Mouse (Mus musculus) hindbrain, postnatal 0 days (tissue): ENCODE data around the gene Fgfr2. TPM values are rescaled to one million over a fixed set of nuclear protein-coding genes. Genes with fewer than 3 reads are reported as not detected.

Source experiments
- ATAC-seq: fragments of 200-750 bp; cut with Nextera tagmentation; 2 replicates; pipeline ENCODE4 v1.8.0; 2017; ENCODE audit warnings: mild to moderate bottlenecking, moderate TSS enrichment, moderate library complexity
- DNase-seq: peaks from one replicate; pipeline ENCODE4 v3.0.0-alpha.2; 2015; ENCODE audit warnings: low spot score
- H3K27ac ChIP-seq: fragments of 300-500 bp; sonication (generic); 2 replicates; pipeline ENCODE4 v1.5.1; 2014; ENCODE audit warnings: mild to moderate bottlenecking
- H3K27me3 ChIP-seq: fragments of 300-500 bp; sonication (generic); 2 replicates; pipeline ENCODE4 v1.6.1; 2014; ENCODE audit warnings: low read length, mixed read lengths; ENCODE audit not compliant: insufficient read depth
- H3K36me3 ChIP-seq: fragments of 300-500 bp; sonication (generic); 2 replicates; pipeline ENCODE4 v1.6.1; 2014; ENCODE audit warnings: low read length, mixed read lengths; ENCODE audit not compliant: insufficient read depth
- H3K4me1 ChIP-seq: fragments of 300-500 bp; sonication (generic); 2 replicates; pipeline ENCODE4 v1.6.1; 2014; ENCODE audit warnings: antibody characterized with exemption, low read length, mixed read lengths; ENCODE audit not compliant: insufficient read depth
- H3K4me2 ChIP-seq: fragments of 300-500 bp; sonication (generic); 2 replicates; pipeline ENCODE4 v1.6.1; 2014; ENCODE audit warnings: low read depth, mild to moderate bottlenecking, low read length, moderate library complexity, mixed read lengths
- H3K4me3 ChIP-seq: fragments of 300-500 bp; sonication (generic); 2 replicates; pipeline ENCODE4 v1.5.1; 2014; ENCODE audit warnings: low read length
- H3K9ac ChIP-seq: fragments of 300-500 bp; sonication (generic); replicated peaks from 2 replicates; pipeline ENCODE4 v1.6.1; 2014; ENCODE audit warnings: mild to moderate bottlenecking, low read length, moderate library complexity, mixed read lengths
- H3K9me3 ChIP-seq: fragments of 300-500 bp; sonication (generic); 2 replicates; pipeline ENCODE4 v1.6.1; 2016; ENCODE audit warnings: low read length, mixed read lengths
- CTCF ChIP-seq: IDR thresholded peaks from 2 replicates; pipeline ENCODE4 v1.5.1; 2016; ENCODE audit warnings: antibody characterized with exemption, control low read depth, low read depth
- WGBS: fragments of 180-500 bp; shearing (Covaris S2); extraction: QIAGEN DNeasy Blood & Tissue Kit; methylation state at CpG from one replicate; pipeline ENCODE4 v1.1.7; 2014; 5-methylcytosine and 5-hydroxymethylcytosine counted together
- polyA plus RNA-seq: library from polyadenylated mRNA; unstranded; fragments of >200 nt; fragmentation: Nextera tagmentation; extraction: Ambion mirVana; gene quantifications from 2 replicates; pipeline ENCODE4 v1.2.1, GENCODE M21; 2015
- total RNA-seq: library from RNA; depleted of rRNA; stranded (reverse); fragments of >200 nt; gene quantifications from 2 replicates; pipeline ENCODE4 v1.2.3, GENCODE M21; 2014

The Fgfr2 gene
- total and polyA plus RNA-seq, 2 experiments from 2014 or later = 17.3 to 49.0 TPM

DNA sequence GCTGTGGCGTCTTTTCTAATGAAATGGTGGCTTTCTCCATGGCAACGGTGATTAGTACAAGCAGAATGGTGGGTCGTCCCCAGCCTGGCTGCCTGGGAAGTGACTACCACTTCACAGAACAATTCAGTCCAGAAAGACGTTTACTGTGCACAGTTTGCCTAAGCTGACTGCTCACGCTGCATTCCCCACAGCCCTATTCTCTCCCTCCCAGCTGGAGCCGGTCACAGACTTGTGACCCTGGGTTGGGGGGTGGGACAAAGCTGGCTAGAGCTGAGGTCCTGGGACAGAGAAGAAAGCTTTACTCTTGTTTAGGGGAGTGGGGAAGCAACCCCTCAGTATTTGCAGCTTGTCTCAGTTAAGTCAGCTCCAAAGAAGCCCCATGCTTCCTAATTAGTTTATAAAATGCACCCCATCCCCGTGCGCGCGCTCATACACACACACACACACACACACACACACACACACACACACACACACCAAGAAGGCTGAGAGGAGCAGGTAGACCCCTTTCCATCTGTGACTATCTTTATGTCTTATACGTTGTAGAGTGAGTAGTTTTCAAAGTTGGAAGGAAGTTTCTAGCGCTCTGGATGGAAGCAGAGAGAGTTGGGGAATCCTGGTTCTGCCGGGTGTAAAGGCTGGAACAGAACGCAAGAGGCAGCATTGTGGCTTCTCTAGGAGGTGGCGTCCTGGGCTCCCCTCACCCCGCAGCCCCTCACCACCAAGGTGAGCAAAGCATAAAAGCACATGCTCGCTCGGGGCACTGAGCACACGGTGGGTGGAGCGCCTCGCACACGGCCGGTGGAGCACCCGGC lies 2754.1 kb downstream of the Fgfr2 start:
- Histone ChIP-seq H3K4me2 (peak overlapping the region; percentile 46), H3K4me3 (no peak overlapping the region), H3K27ac (peak overlapping the region; percentile 42; the same call in 1 of the 2 replicates), H3K27me3 (no peaks in the 10 kb centered on the region), H3K36me3 (no peaks in the 10 kb centered on the region), H3K9me3 (no peaks in the 10 kb centered on the region), H3K9ac (no peak overlapping the region), H3K4me1 (peaks cover 8% of the 10 kb centered on the region)
- ATAC-seq (peak; percentile 83), DNase-seq (peak; percentile 77)
- peak; percentile 51 for TF ChIP-seq CTCF
- WGBS = 15% methylated on average over 24 of the region's 24 CpGs

DNA sequence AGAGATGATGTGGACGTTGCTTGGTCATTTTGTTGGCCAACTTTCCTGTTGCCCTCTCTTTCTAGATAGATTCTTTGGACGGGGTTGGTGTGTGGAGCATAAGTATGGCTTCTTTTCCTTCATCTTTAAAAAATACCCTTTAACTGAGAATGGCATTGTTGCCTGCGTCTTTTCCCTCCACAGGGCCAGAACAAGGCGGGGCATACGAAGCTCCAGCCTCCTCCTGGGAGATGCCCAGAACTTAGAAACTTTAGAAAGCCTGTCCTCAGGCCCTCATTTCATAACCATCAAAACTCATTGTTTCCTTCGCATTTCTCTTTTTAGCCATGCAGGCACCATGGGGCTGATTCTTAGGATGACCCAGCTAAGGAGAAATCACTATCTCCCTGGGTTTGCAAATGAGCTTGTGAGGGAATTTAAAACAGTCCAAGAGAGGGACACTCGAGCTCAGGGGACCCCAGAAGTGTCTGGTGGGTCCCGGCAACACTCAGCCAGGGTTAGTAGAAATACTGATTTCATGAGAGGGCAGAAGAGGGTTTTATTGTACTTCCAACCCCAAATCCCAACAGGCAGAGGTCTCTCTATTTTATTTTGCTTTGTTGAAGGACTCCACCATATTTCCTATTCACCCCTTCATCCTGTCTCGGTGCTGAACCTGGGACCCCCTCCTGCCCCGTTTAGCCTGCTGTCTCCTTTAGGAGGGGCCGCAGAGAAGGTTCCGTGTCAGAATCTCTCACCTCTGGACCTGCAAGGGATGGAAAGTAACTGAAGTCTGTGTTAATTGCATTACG lies 2754.9 kb downstream of the Fgfr2 start:
- ATAC-seq = 0 out of 2 replicates have a peak, but pooled peaks have one; percentile 31
- H3K27me3 ChIP-seq = no peaks in the 10 kb centered on the region
- H3K9ac ChIP-seq = no peak overlapping the region
- no peaks in the 10 kb centered on the region for H3K9me3 ChIP-seq
- no peak for TF ChIP-seq CTCF
- H3K36me3 ChIP-seq = no peaks in the 10 kb centered on the region
- H3K27ac ChIP-seq = peak overlapping the region; percentile 42; the same call in 1 of the 2 replicates
- DNase-seq = peak; percentile 1
- 17% methylated on average over 13 of the region's 13 CpGs for WGBS
- peak overlapping the region; percentile 46 for H3K4me2 ChIP-seq
- no peak overlapping the region for H3K4me3 ChIP-seq
- peaks cover 8% of the 10 kb centered on the region for H3K4me1 ChIP-seq

GRCm38 (mm10) chr7:130367222-130368035 lies 2755.7 kb downstream of the Fgfr2 start:
- TF ChIP-seq CTCF = no peak
- H3K36me3 ChIP-seq = no peaks in the 10 kb centered on the region
- no peak overlapping the region for H3K4me2 ChIP-seq
- H3K9ac ChIP-seq = no peak overlapping the region
- H3K4me1 ChIP-seq = peaks cover 8% of the 10 kb centered on the region
- no peaks in the 10 kb centered on the region for H3K27me3 ChIP-seq
- no peak overlapping the region; the same call in 1 of the 2 replicates for H3K27ac ChIP-seq
- peak; percentile 71 for ATAC-seq
- H3K9me3 ChIP-seq = no peaks in the 10 kb centered on the region
- no peak overlapping the region for H3K4me3 ChIP-seq
- WGBS = 16% methylated on average over 12 of the region's 12 CpGs
- DNase-seq = peak; percentile 41

DNA sequence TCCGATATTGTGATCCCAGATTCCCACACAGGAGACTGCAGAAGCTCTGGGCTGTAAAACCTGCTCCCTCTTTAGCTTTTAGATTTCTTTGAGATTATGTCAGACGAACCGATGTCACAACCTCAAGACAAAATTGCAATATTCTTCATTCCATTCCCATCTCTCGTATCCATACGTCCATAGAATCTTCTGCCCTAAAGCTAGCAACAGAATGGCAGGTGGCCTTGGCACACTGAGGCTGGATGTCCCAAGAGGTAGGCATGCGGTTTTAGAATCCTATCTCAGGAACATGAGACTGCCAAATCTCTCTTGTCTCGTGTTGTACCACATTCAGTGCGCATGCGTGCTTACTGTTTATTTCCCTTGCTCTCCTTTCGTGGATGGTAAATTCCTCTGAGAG lies 2757.4 kb downstream of the Fgfr2 start:
- no peaks in the 10 kb centered on the region for H3K9me3 ChIP-seq
- H3K4me2 ChIP-seq = no peak overlapping the region
- no peak for TF ChIP-seq CTCF
- H3K36me3 ChIP-seq = no peaks in the 10 kb centered on the region
- no peak overlapping the region for H3K27ac ChIP-seq
- DNase-seq = no peak
- H3K9ac ChIP-seq = no peak overlapping the region
- peaks cover 8% of the 10 kb centered on the region for H3K4me1 ChIP-seq
- no peak overlapping the region for H3K4me3 ChIP-seq
- WGBS = 89% methylated on average over 10 of the region's 10 CpGs
- H3K27me3 ChIP-seq = no peaks in the 10 kb centered on the region
- ATAC-seq = no peak

DNA sequence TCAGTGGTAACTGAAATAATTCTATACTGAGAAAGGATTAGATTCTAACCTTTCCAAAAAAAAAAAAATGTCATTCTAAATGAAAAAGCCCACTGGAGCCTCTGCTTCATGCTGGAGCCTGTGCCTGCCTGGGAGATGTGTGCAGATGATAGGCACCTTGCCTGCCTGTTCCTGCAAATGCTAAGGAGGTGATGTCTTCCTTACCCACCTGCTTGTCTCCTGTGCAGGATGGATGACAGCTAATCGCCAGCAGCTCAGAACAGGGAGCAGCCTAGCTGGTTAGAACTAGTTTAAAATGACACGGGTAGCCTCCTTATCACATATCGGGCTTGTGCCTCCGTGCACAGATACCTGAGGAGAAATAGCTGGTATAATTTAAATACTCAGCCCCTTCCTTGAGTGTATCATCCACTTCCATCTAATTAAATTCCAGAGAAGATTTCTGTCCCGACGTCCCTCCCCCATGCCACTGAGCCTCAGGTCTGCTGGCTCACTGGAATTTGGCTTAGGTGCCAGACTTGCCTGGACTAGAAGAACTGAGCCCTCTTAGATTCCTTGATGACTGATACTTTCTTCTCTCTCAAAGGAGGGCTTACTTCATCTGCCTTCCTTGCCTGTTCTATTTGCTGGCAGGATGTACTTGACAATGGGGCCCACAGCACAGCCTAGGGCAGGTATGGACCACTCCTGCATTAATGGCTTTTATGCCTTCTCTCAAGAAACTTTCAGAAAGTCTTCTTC lies 2782.6 kb downstream of the Fgfr2 start:
- no peak overlapping the region for H3K4me3 ChIP-seq
- H3K27ac ChIP-seq = no peak overlapping the region
- WGBS = 66% methylated on average over 6 of the region's 6 CpGs
- no peaks in the 10 kb centered on the region for H3K27me3 ChIP-seq
- H3K36me3 ChIP-seq = no peaks in the 10 kb centered on the region
- no peaks in the 10 kb centered on the region for H3K4me1 ChIP-seq
- no peak for TF ChIP-seq CTCF
- H3K9me3 ChIP-seq = no peaks in the 10 kb centered on the region
- H3K4me2 ChIP-seq = no peak overlapping the region
- no peak for ATAC-seq
- H3K9ac ChIP-seq = no peak overlapping the region
- no peak for DNase-seq

DNA sequence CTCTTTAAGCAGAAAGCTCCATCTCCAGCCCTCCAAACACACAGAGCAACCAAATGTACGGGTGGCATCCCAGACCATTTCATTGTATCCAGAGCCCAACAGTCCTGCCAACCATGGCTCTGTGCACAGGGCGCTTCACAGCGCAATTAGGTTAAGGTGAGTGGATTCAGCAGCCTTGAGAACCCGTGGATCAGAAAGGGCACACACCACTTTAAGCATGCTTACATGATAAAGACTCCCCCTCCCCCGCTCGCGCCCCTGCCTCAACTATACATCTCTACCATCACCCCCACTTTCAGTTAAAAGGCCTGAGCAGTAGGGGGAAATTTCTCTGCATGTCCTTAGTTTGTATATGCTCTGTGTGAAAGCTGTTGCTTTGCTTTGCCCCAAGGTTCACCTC lies 2785.5 kb downstream of the Fgfr2 start:
- 93% methylated on average over 7 of the region's 7 CpGs for WGBS
- Histone ChIP-seq H3K27ac (no peak overlapping the region), H3K9me3 (no peaks in the 10 kb centered on the region), H3K4me1 (no peaks in the 10 kb centered on the region; the same call in 1 of the 2 replicates), H3K4me3 (no peak overlapping the region), H3K36me3 (no peaks in the 10 kb centered on the region), H3K27me3 (no peaks in the 10 kb centered on the region), H3K9ac (no peak overlapping the region), H3K4me2 (no peak overlapping the region)
- no peak for DNase-seq
- no peak for TF ChIP-seq CTCF
- ATAC-seq = no peak
